Mouse (Mus musculus) lung, adult 2 months (tissue): Measurements from ENCODE around the gene Trpm8.

Experiments
- CTCF ChIP-seq: fragments of 200-500 bp; IDR thresholded peaks from 2 replicates; pipeline ENCODE4 v1.5.1; 2011; ENCODE audit warnings: mild to moderate bottlenecking, low read length, control low read depth; ENCODE audit not compliant: insufficient read depth
- POLR2A ChIP-seq: fragments of 200-500 bp; IDR thresholded peaks from 2 replicates; pipeline ENCODE4 v1.6.1; 2011; ENCODE audit warnings: low read depth, mild to moderate bottlenecking, control low read depth, low read length, borderline replicate concordance; ENCODE audit errors: extremely low read depth

DNA sequence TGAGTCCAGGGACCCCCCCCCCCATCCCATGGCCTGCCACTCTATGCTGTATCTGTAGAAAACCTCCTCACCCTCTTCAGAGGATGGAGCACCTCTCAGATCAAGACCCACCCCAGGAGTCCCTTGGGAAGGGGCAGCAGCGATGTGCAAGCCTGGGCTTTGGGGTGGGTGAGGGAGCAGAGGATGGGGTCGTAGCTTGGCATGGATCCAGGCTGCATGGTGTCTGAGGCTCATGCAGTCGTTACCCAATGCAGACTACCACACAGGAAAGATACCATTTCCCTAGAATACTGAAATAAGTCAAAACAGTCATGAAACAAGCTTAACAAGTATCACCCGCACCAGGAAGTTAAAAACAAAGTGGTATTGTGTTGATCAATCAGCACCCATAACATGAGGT, 28.8 kb upstream of the Trpm8 start:
- TF ChIP-seq POLR2A (no peak), CTCF (no peak)
